Mouse (Mus musculus) cerebellum, adult (tissue): ENCODE results near the gene Dcst2.
A peak's percentile ranks its signal among the peaks of the same experiment; 100 is the strongest.

Experiments
- ATAC-seq: cut with Nextera tagmentation; 2 replicates; pipeline ENCODE4 v1.9.2; 2017; ENCODE audit warnings: mild to moderate bottlenecking, moderate library complexity, mixed read lengths; ENCODE audit not compliant: insufficient number of reproducible peaks, low FRiP score, low TSS enrichment

Dcst2 gene

DNA sequence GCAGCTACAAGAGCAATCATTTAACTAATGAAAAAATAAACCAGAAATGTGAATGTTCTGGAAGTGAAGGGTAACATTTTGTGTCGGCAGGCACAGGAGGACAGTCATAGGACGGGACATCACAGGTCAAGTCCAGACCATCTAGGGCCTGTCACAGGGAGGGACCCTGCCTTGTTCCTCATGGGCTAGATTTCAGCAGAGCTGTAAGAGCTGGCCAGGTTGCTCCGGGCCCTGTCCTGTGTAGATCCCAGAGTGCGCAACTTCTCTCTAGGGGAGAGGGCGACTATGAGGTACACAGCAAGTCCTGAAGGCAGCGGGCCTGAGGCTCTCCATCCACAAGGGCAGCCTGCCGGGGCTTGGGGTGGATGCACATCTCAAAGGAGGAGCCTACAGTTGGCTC lies at the start of gene Dcst2:
TSS of gene Dcst2 (plus strand) at position 301 of the 400 bp plus-strand sequence.
- ATAC-seq = no peak

DNA sequence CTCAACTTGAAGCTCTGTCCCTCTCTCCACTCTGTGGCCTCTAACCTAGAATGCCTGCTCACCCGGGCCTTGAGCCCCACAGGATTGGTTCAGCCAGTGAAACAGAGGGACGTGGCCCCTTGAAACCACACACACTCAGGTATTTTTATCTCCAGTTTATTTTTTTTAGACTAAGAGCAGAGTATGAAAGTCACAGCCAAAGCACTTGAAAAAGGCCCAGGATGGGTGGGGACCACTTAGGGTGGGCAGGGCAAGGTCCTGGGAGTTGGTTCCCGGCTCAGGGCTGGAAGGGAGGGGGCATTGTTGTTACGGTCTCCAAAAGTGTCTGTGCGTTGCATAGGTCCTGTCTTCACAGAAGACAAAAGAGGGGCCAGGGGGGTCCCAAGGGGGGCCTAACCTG lies 47.4 kb upstream of the Dcst2 start:
- ATAC-seq = no peak

DNA sequence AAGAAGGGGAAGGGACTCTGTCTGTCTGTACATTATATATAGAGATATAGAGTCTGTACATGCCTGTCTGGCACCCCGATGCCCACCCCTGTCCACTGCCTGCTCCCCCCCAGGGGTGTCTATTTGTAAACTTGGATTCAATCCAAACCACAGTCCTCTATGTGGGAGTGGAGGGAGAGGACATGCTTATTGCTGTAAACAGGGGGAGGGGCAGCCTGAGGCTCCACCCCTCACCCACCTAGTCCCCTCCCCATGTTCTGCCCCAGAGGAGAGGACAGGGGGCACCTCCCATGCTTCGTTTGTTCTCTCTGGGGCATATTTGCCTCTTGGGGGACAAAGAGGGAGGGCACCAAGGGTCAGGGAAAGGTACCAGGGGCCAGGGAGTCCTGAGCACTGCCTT lies 47.0 kb upstream of the Dcst2 start:
- ATAC-seq = no peak

DNA sequence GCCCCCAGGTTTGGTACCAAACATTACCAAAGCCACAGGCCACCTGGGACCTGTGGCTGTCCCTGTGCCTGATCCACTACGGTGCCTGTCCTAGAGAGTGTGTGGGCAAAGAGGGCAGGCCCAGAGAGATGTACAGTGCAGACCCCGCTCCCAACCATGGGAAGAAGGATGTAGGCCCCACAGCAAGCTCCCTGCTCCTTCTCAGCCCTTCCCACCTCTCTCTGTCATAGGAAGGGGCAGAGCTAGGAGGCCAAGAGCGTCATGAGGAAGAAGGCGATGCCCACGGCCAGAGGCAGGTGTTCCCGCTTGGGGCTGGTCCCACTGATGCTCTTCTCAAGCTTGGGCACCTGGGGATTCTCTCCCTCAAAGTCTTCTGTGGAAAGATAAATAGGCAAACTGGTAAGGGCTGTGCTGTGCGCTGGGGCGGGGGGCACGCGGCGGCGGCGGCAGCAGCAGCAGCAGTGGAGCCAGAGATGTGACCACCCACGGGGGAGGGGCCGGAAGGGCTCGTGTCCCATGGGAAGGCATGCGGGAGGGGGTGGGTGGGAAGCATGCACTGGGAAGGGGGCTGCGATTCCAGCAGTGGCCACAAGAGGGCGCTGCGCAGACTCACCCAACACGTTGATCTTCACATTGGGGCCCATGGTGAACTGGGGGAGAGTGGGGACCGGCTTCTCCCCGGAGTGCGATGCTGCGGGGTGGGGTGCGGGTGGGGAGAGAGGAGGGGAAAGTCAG lies 46.4 kb upstream of the Dcst2 start:
- 0 out of 2 replicates have a peak, but pooled peaks have one; percentile 9 for ATAC-seq

DNA sequence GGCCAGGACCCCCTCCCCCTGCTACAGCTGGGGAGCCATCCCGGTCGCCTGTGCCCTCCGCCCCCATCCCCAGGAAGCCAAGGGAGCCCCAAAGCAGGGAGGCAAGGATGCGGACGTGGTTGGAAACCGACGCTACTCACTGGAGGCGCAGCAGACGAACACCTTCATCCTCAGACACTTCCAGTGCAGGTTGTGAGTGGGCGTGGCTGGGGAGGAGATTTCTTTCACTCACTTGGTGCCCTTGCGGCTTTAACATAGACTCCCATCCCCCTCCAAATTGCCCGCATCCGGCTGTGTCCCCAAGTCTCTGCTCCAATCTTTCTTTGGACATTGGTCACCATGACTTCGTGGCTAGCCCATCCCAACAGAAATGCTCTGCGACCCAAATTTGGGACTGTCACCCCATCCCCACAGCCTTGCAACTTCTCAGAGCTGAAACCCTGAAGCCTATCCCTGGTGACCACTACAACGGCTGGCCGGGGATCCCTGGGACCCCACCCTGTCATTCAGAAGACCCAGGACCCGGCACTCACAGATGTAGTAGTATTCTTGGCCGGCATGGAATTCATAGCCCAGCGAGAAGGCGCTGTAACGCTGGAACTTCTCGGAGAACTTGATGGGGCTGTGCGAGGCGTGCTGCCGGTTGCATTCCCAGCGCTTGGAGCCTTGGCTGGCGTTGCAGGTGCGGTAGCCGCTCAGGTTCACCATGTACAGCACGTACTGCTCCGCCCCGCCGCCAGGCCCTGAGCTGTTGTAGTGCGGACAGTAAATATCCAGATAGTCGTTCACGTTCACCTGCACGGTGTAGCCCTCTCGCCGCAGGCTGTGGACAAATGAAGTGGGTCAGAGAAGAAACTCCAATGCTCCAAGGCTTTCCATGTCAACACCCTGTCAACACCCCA lies 45.6 kb upstream of the Dcst2 start:
- ATAC-seq = no peak

DNA sequence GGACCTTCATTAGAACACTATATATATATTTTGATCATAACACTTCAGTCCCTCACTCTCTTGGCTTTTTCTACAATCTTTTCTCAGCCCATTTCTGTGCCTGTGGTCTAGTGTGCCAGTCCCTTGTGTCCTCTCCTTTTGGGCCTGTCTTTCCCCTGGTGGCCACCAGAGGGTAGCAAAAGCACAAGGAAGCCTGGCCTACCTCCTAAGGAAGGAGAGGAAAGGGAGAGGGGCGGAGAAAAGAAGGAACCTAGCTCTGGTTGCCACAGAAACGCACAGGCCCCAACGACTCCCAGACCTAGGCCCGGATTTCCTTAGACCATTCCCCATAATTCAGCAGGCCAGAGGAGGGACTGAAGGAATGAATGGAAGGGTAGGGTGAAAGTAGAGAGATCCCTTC lies 44.9 kb upstream of the Dcst2 start:
- ATAC-seq = peak; percentile 40; the same call in 1 of the 2 replicates

DNA sequence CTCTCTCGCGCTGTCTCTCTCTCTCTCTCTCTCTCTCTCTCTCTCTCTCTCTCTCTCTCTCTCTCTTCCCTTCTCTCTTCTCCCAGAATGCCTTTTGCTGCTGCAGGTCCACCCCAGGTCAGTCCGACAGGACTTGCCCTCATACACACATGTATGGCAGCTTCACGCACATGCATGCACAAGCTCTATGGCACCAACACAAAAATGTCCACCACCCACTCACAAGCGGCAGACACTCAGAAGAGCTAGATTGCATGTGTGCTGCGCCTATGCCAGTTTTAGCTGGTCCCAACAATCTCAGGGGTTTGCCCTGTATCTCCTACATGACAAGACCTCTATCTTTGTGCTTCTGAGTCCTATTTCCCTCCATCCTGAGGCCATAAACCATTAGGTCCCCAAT lies 44.5 kb upstream of the Dcst2 start:
- no peak for ATAC-seq

DNA sequence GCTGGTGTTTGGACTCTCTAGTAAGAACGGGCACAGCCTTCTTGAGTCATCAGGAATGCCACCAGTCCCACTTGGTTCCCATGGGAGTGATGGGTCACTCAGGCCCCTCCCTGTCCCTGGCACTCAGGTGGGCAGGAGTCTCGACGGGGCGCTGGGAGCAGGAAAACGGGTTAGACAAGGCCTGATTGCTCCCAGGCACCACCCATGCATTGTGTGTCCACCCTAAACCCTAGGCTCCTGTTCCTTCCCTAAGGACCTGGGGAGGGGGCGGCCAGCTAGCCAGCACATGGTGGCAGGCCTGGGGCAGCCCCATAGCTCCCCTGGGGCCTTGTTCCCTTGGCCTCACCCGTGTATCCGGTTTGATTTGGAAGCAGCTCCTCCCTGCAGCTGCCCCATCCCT lies 43.5 kb upstream of the Dcst2 start:
- no peak for ATAC-seq

DNA sequence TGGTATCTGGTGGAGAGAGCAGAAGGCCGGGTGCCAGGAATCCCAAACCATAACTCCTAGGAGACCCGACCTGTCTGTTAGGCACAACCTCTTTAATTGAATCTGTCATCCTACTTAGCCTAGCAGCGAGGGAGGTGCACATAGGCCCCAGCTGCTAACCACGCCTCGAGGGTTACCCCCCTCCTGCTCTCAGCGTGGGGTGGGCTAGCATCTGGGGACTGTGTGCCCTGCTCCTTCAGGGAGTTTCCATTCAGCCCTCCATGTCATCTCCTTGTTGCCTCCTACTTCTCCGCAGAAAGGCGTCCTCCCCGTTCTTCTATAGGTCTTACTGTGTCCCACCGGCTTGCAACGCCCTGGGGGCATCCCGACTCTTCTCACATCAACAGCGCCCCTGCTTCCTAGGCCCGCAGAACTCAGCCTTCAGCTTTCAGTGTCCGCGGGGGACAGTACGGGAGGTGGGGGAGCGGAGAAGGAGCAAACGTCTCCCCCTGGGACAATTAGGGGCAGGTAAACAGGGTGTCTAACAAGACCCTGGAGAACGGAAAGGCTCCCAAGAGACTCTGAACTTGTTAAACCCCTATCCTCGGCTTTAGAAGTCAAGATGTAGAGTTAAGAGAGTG lies 42.7 kb upstream of the Dcst2 start:
- no peak for ATAC-seq

DNA sequence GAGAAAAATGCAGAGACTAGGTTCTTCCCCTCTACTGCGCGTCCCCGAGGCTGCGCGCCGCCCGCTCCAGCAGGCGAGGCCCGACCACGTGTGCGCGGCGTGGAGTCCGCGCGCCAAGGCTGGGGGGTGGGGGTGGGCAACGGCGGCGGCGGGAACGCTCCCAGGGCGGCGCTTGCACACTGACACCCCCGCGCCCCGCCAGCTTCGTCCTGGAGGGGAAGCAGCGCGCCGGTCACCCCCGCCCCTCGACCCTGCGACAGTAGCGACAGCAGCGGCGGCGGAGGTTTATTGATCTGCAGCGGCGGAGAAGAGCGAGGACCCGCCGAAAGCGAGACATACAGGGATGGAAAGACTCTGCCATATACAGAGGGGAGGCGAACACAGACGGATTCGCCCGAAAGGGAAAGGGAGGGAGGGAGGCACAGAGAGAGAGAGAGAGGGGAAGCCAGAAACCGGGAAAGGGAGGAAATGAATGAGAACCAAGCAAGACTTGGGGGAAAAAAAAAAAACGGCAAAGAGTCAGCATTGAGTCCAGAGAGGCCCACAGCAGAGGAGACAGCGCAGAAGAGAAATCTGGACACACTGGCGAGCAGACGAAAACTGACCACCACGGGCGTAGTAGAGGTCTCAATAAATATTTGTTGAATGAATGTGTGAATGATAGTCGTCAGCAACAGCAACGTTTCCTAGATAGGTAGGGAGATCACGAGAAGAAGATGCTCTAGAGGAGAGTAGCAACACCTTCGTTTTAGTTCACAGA lies 42.0 kb upstream of the Dcst2 start:
- no peak for ATAC-seq

DNA sequence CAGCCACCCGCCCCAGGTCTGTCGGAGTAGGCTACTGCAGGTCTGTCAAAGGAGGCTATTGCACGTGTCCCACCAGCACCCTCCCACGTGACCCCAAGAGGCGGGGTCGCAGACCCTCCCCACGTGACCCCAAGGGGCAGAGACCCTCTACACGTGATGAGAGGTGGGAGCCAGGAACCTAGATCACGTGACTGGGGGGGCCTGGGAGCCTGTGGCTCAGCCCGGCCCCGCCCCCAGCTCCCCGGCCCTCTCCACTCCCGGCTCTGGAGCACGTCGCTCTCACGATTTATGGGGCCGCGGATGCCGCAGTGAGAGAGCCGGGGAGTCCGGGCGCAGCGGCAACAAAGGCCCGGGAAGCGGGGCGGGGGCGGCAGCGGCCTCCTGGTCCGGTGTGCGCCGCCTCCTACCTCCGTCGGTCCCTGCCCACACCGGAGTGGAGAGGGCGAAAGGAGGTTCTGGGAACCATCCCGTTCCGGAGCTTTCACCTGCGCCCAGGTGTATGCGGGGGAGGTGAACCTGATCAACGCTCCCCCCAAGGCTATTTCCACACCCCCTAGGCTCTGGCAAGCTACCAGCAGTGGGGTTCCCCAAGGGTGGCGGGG lies 41.1 kb upstream of the Dcst2 start:
- no peak for ATAC-seq

DNA sequence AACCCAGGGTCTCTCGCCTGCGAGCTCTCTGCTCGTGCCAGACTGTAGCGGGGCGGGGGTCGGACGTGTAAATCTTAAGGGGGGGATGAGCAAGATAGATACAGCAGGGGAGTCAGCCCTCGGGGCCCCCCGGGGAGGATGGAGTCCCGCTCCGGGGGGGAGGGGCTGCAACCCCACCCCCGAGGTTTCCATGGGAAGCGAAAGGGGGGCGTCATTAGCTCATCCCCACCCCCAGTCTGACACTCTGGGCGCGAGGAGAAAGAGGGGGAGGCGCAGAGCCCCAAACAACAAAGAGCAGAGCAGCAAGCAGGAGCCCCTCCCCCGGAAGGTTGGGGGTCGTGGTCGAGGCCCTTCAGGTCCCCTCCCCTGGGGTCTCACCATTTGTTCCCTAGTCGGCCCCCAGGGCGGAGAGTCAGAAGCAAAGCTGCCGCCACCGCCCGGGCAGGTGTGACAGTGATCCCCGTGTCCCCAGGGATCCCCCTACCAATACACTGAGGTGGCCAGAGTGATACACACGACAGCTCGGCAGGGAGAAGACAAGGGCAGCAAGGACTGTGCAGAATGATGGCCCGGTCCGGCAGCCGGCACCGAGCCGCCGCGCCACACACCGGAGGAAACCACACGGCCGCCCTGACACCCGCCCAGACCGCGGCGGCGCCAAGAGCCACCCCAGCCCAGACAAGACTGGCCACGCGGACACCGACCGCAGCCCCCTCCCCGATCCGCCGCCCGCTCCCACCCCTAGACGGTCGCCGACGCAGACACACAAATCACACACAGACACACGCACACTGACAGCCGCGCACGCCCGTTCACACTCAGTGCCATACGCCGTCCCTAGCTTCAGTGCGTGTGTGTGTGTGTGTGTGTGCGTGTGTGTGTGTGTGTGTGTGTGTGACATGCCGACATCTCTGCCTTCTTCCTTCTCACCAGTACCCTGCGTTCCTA lies 40.3 kb upstream of the Dcst2 start:
- ATAC-seq = no peak

DNA sequence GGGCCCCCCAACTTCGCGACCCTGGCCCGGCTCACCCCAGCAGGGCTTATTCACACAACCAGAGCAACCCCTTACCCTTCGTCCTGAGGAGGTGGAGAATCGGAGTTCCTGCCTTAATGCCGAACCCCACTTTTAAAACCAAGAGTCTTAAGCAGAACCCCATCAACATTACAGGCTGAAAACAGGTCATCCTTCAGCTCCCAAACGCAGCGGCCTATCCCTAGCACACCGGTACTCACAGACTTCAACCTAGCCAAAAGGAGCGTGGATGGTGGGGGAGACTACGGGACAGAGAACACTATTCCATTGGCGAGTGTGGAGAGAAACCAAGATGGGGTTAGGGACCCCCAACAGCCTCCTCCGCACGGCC lies 39.7 kb upstream of the Dcst2 start:
- no peak for ATAC-seq

DNA sequence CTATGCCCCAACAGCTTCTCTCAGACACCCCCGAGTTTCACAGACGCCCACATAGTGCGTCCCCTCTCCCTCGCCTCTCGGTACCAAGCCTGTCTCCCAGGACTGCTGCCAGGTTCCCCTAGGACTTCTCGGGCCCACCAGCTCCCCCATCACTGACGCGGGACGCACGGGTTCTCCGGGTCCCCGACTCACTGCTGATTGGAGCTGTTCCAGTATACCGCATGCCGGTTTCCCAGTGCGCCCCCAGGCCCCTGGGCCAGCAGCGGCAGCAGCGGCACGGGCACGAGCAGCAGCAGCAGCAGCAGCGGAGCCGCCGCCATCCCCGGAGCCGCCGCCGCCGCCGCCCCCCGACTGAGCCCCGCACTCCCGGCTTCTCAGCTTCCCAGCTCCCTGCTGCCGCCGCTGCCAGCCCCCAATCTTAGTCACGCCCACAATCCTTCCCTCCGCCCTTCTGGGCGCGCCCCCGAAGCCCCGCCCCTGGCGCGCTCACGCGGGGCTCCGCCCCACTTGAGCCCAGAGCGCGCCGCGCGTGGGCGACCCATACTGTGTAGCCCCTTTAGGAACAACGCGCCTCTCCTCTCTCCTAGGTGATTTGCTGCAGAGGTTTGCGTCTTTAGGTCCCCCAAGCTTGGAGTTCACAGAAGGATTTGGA lies 39.1 kb upstream of the Dcst2 start, which contains the start of gene Efna3:
TSS of gene Efna3 (minus strand) at position 452 of the 652 bp plus-strand sequence.
- no peak for ATAC-seq

DNA sequence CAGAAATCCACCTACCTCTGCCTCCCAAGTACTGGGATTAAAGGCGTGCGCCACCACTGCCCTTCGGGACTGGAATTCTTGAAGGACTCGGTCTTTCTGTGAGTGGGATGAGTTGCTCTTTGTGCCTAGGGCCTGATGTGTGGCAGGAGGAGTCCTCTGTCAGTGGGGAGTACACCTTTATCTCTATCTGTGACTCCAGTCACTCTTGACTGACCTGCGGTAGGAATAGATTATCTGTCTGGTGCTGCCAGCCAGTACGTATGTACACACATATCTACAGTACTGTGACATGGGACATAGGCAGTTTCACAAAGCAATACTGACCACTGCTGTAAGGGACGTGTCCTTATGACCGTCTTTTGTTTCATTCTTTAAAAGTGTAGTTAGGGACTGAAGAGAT lies 35.9 kb upstream of the Dcst2 start:
- no peak for ATAC-seq

DNA sequence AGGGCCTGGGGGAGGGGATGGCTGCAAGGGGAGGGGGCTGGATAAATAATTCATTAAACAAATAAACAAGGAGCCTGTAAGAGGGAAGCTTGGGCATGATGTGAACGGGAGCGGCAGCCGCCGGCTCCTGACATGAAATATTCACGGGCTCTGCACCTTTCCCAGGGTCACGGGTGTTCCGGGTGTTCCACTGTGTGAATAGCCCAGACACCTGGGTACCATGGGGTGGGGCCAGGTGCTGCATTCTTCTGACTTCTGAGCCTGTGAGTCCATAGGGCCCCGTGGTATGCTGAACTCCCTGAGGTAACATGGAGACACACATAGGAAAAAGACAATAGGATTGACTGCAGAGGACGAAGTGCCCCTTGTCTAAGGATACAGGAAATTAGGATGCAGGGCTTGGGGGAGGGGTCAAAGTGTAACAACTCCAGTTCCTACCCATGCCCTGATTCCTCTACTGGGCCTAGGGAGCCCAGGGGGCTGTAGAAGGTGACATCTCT lies 34.4 kb upstream of the Dcst2 start:
- ATAC-seq = no peak

DNA sequence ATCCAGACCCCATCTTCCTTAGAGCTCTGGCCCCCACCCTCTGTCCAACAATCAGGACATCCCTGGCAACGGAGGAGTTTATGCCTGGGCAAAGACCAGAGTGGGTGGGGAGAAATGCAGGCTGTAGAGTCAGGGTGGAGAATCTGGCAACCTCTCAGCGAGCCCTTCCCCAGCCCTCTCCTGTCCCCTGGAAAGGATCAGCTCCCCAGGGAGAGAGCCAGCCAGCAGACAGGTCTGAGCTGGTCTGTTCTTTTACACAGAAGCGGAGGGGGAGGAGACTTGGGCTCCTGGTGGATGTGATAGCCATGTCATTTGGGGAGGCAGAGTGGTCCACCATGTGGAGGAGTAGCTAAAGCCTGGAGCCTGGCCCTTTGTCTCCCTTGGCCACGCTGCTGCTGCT lies 33.2 kb upstream of the Dcst2 start:
- ATAC-seq = no peak

DNA sequence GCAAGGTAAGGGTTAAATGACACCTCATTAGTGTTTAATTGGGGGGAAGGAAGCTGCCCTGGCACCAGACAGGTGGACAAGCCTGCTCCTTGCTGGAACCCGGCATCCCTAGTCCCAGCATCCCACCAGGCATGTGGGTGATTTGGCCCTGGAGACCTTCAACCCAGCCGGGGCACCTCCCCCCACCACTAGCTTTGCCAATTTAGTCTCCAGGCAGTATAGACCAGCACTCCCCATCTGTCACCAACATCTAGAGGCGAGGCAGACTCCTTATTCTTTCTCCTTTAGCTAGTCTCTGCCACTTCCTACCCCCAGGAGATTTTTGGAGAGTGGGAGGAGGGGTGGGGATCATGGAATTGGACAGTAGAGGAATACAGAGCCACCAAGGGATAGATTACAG lies 31.4 kb upstream of the Dcst2 start:
- ATAC-seq = no peak
